Mouse (Mus musculus): ENCODE data around the gene Tbc1d22a.

GRCm38 (mm10) chr15:86370846-86371245 is 156.6 kb downstream of the Tbc1d22a start:
- TF ChIP-seq POLR2A (IDR thresholded peaks at IDR 0.05; ENCODE audit: low read depth, low read length): no peak
- TF ChIP-seq CTCF (IDR thresholded peaks at IDR 0.05; ENCODE audit: extremely low read depth, insufficient read depth, insufficient read length, insufficient replicate concordance): no peak

Measured in spleen, adult 2 months (tissue).